Mouse (Mus musculus): Measurements from ENCODE around the gene Zfp839.

Zfp839 gene

GRCm38 (mm10) chr12:110875351-110875750 is 25.3 kb downstream of the Zfp839 start:
- DNase-seq (ENCODE audit: inconsistent ontology term): no peak

DNA sequence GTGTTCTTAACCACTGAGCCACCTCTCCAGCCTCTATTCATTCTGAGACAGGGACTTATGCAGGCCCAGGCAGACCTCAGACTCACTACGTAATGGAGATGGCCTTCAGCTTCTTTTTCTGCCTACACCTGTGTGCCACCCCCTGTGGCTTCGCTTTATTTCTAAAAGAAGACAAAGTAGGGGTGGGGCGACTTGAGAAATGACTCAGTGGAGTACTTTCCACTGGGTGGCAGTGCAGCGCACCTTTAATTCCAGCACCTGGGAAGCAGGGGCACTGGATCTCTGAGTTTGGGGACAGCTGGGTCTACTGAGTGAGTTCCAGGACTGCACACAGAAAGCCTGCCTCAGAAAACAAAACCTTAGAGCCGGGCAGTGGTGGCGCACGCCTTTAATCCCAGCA is 32.2 kb downstream of the Zfp839 start:
- no peak for DNase-seq (ENCODE audit: inconsistent ontology term)

GRCm38 (mm10) chr12:110885251-110885650 is 35.2 kb downstream of the Zfp839 start:
- no peak for DNase-seq (ENCODE audit: inconsistent ontology term)

DNA sequence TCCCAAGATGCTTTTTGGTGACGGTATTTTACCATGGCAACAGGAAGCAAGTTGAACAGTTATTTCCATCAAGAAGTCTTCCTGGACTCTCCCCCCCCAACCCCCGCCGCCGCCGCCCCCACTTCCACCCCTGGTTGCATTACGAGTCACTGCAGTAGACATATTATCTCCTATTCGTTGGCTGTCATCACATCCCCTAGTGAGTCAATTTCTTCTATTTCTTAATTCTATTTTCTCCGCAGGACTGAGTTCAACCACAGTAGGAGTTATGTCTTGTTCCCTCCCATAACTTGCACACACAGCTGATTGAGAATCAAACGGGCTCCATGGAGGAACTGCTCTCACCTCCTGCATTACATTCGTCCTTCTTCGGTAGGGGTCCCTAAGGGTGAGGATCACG is 38.1 kb downstream of the Zfp839 start:
- no peak for DNase-seq (ENCODE audit: inconsistent ontology term)

GRCm38 (mm10) chr12:110888606-110889005 is 38.6 kb downstream of the Zfp839 start:
- peak; percentile 52 for DNase-seq (ENCODE audit: inconsistent ontology term)

GRCm38 (mm10) chr12:110889036-110890020 is 39.3 kb downstream of the Zfp839 start, which contains the start of the genes Cinp and Tecpr2:
TSS of gene Cinp (minus strand) at chr12:110889145.
TSS of gene Tecpr2 (plus strand) at chr12:110889264.
- DNase-seq (ENCODE audit: inconsistent ontology term): peak; percentile 97

DNA sequence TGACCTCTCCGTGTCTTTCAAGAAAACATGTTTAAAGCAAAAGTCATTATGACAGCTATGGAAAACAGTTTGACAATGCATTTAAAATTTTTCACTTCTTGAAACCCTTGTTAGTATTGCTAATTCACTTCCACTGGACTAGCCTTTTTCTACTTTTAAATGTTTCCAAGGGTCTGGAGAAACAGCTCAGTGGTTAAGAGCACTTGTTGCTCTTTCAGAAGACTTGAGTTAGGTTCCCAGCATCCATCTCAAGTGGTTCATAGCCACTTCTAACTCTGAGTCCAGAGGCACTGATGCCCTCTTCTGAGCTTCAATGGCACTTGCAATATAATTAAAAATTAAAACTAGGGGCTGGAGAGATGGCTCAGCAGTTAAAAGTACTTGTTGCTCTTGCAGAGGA is 41.8 kb downstream of the Zfp839 start:
- no peak for DNase-seq (ENCODE audit: inconsistent ontology term)

DNA sequence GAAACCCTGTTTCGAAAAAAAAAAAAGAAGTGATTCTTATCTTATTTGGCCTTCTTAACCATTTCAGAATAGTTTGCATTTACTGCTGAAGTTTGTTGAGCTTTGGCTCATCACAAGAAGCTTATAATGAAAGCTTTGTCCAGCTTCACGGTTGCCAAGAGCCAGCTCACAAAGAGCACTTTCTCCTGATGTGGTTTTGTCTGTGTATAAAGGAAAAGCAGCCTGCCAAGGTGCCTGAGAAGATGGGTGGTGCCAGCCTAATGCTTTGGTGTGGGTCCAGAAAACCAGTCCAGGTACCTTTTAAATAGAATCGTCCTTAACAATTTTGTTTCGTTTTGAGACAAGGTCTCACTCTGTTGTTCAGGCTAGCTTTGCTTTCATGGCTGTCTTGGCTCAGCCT is 52.1 kb downstream of the Zfp839 start:
- DNase-seq (ENCODE audit: inconsistent ontology term): peak; percentile 69

DNA sequence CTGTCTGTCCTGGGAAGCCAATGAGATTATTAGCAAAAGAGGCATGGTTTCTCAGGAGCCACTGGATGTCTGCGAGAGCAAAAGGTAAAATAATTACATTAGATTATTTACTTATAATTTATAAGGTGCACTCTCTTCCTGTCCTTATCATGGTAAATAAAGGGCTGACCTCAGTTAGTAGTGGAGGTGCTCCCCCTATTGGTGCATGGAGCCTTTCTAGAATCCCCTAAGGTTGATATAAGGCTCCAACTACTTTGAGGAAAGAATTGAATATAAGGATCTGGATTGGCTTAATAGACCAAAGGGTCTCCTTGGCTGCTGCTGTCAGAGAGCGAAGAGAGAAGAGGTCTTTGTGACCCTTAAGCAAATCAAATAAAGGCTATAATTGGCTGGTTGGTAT is 53.5 kb downstream of the Zfp839 start:
- DNase-seq (ENCODE audit: inconsistent ontology term): no peak

GRCm38 (mm10) chr12:110907845-110908244 is 57.8 kb downstream of the Zfp839 start:
- DNase-seq (ENCODE audit: inconsistent ontology term): no peak

GRCm38 (mm10) chr12:110909962-110910361 is 59.9 kb downstream of the Zfp839 start:
- no peak for DNase-seq (ENCODE audit: inconsistent ontology term)

DNA sequence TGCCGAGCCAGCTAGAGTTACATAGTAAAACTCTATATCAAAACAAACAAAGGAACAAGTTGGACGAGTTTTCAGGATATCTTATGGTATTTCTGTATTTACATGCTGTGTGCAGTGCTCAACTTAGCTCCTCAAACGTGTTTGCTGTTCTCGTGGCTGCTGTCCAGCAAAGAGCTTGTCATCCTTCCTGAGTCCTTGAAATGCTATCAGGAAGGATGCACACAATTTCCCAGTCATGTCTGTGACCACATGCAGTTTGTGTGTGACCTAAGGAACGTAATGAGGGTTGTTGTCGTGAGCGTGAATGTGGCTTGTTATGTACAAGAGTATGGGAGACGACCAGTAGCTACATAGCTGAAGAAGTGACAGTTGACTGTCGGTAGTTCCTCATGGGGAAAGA is 65.7 kb downstream of the Zfp839 start:
- DNase-seq (ENCODE audit: inconsistent ontology term): no peak
